Mouse (Mus musculus) kidney, postnatal 0 days (tissue): ENCODE data around the gene Usp46. TPM values are rescaled to one million over a fixed set of nuclear protein-coding genes. Genes with fewer than 3 reads are reported as not detected.
A peak's percentile ranks its signal among the peaks of the same experiment; 100 is the strongest.

Experiments used
- ATAC-seq: fragments of 200-750 bp; cut with Nextera tagmentation; replicated peaks from 2 replicates; pipeline ENCODE4 v1.8.0; 2017; ENCODE audit warnings: low read depth, moderate number of reproducible peaks, moderate TSS enrichment, moderate library complexity; ENCODE audit not compliant: low FRiP score
- DNase-seq: peaks from one replicate; pipeline ENCODE4 v3.0.0-alpha.2; 2016; ENCODE audit warnings: low spot score
- H3K27ac ChIP-seq: fragments of 300-500 bp; sonication (generic); 2 replicates; pipeline ENCODE4 v1.5.1; 2014; ENCODE audit warnings: mild to moderate bottlenecking
- H3K27me3 ChIP-seq: fragments of 300-500 bp; sonication (generic); 2 replicates; pipeline ENCODE4 v1.6.1; 2014; ENCODE audit warnings: low read length, mixed read lengths; ENCODE audit not compliant: insufficient read depth
- H3K36me3 ChIP-seq: fragments of 300-500 bp; sonication (generic); 2 replicates; pipeline ENCODE4 v1.6.1; 2014; ENCODE audit warnings: low read length, mixed read lengths; ENCODE audit not compliant: insufficient read depth
- H3K4me1 ChIP-seq: fragments of 300-500 bp; sonication (generic); replicated peaks from 2 replicates; pipeline ENCODE4 v1.6.1; 2014; ENCODE audit warnings: antibody characterized with exemption, low read length, mixed read lengths; ENCODE audit not compliant: insufficient read depth
- H3K4me2 ChIP-seq: fragments of 300-500 bp; sonication (generic); 2 replicates; pipeline ENCODE4 v1.6.1; 2014; ENCODE audit warnings: mild to moderate bottlenecking, low read length, moderate library complexity, mixed read lengths
- H3K4me3 ChIP-seq: fragments of 300-500 bp; sonication (generic); replicated peaks from 2 replicates; pipeline ENCODE4 v1.5.1; 2014; ENCODE audit warnings: low read depth, low read length
- H3K9ac ChIP-seq: fragments of 300-500 bp; sonication (generic); 2 replicates; pipeline ENCODE4 v1.6.1; 2014; ENCODE audit warnings: low read depth, low read length
- H3K9me3 ChIP-seq: fragments of 300-500 bp; sonication (generic); replicated peaks from 2 replicates; pipeline ENCODE4 v1.6.1; 2016; ENCODE audit warnings: low read length, inconsistent platforms, mixed read lengths
- CTCF ChIP-seq: IDR thresholded peaks from 2 replicates; pipeline ENCODE4 v1.5.1; 2016; ENCODE audit warnings: antibody characterized with exemption, low read depth, mild to moderate bottlenecking, moderate library complexity
- WGBS: fragments of 180-500 bp; shearing (Covaris S2); extraction: QIAGEN DNeasy Blood & Tissue Kit; methylation state at CpG from one replicate; pipeline ENCODE4 v1.1.7; 2014; 5-methylcytosine and 5-hydroxymethylcytosine counted together
- polyA plus RNA-seq: library from polyadenylated mRNA; unstranded; fragments of >200 nt; fragmentation: Nextera tagmentation; extraction: Ambion mirVana; gene quantifications from 2 replicates; pipeline ENCODE4 v1.2.1, GENCODE M21; 2015

The Usp46 gene
- polyA plus RNA-seq, 1 experiment from 2014 or later = 21.3 TPM

DNA sequence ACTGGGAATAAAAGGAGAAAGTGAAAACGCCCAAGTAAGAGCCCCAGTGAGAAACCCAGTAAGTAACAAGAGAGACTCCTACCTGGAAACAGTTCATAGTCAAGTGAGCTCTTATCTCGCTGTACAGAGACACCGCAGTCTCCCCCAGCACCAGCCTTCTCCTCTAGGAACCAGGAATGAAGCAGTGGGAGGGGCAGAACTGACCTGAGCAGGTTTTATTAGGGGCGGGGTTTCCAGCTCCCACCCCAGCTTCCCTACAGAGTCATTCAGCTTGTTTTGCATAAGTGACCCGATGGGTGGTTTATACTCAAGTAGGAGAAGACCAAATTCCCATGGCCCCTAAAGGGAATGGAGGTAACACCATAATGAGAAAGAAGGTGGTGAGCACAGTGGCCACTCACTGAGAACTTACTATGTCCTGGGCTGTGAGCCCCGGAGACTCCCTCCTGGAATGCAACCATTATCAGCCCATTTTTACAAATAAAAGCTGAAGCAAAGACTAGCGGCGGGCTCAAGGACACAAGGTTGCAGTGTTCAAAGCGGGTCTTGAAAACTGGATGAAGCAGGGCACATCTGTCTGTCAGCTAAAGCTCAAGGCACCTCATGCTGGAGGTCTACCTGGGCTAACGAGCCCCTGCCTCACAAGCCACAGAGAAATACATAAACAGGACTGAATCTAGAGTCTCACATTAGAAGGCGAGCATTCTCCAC lies 2.5 kb downstream of the Usp46 start:
- DNase-seq = no peak
- H3K4me1 ChIP-seq = peaks cover 29% of the 10 kb centered on the region
- no peak for ATAC-seq

GRCm38 (mm10) chr5:74064844-74065243 lies 3.4 kb downstream of the Usp46 start:
- WGBS = 70% methylated on average over 7 of the region's 7 CpGs
- H3K36me3 ChIP-seq = no peaks in the 10 kb centered on the region
- H3K9me3 ChIP-seq = no peaks in the 10 kb centered on the region
- TF ChIP-seq CTCF = no peak
- DNase-seq = no peak
- ATAC-seq = no peak
- H3K4me3 ChIP-seq = no peak overlapping the region
- no peak overlapping the region for H3K9ac ChIP-seq
- H3K4me1 ChIP-seq = peaks cover 29% of the 10 kb centered on the region
- peak overlapping the region; percentile 86 for H3K4me2 ChIP-seq
- H3K27ac ChIP-seq = no peak overlapping the region
- H3K27me3 ChIP-seq = no peaks in the 10 kb centered on the region

More for the DNA sequence above, 2.5 kb downstream of the Usp46 start:
- 42% methylated on average over 11 of the region's 11 CpGs for WGBS
- no peaks in the 10 kb centered on the region for H3K27me3 ChIP-seq
- no peak for TF ChIP-seq CTCF
- H3K4me2 ChIP-seq = peak overlapping the region; percentile 86
- no peak overlapping the region for H3K9ac ChIP-seq
- no peaks in the 10 kb centered on the region for H3K36me3 ChIP-seq
- peak overlapping the region; percentile 98 for H3K27ac ChIP-seq
- H3K4me3 ChIP-seq = no peak overlapping the region
- no peaks in the 10 kb centered on the region for H3K9me3 ChIP-seq

GRCm38 (mm10) chr5:74063226-74063747 lies 4.9 kb downstream of the Usp46 start:
- Histone ChIP-seq H3K9me3 (no peaks in the 10 kb centered on the region), H3K4me2 (no peak overlapping the region), H3K36me3 (no peaks in the 10 kb centered on the region), H3K4me1 (peaks cover 25% of the 10 kb centered on the region), H3K4me3 (no peak overlapping the region), H3K27me3 (no peaks in the 10 kb centered on the region), H3K27ac (no peak overlapping the region), H3K9ac (no peak overlapping the region)
- WGBS = 75% methylated on average over 5 of the region's 5 CpGs
- DNase-seq (no peak), ATAC-seq (no peak)
- no peak for TF ChIP-seq CTCF

- Histone ChIP-seq H3K36me3 (no peaks in the 10 kb centered on the region), H3K9me3 (no peaks in the 10 kb centered on the region), H3K27ac (no peak overlapping the region), H3K27me3 (no peaks in the 10 kb centered on the region), H3K9ac (no peak overlapping the region), H3K4me3 (no peak overlapping the region), H3K4me1 (peaks cover 25% of the 10 kb centered on the region), H3K4me2 (no peak overlapping the region)
- DNase-seq (no peak), ATAC-seq (no peak)
- 93% methylated on average over 6 of the region's 7 CpGs for WGBS
- TF ChIP-seq CTCF = no peak
Observed at GRCm38 (mm10) chr5:74062266-74062665, 6.0 kb downstream of the Usp46 start.

DNA sequence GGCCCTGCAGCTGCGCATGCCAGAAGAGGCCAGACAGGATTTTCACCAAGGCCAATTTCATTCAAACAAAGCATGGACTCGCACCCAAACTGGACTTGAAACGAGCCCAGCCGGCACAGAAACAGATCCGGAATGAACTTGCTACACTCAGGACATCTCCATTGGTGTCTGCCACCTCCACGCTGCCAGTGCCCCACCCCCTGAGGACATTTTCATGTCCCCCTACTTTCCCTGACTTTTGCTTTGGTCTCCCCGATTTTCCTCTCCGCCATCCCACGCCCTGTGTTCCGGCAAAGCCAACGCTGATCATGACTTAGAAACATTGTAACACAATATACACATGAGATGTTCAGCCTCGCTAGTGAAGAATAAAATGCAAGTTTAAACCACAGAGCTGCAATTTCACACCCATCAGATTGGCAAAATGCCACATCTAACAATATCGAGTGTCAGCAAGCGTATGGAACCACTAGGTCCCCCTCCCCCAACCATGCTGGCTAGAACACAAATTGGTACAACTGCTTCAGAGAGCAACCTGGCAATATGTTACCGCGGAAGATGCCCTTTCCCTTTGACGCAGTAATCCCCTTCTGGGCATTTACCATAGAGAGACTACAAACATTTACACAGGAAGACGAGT lies 6.7 kb downstream of the Usp46 start:
- no peak for TF ChIP-seq CTCF
- H3K27me3 ChIP-seq = no peaks in the 10 kb centered on the region
- H3K4me3 ChIP-seq = no peak overlapping the region
- no peak for ATAC-seq
- H3K36me3 ChIP-seq = no peaks in the 10 kb centered on the region
- H3K4me2 ChIP-seq = no peak overlapping the region
- WGBS = 68% methylated on average over 18 of the region's 18 CpGs
- peaks cover 21% of the 10 kb centered on the region for H3K4me1 ChIP-seq
- no peak for DNase-seq
- no peaks in the 10 kb centered on the region for H3K9me3 ChIP-seq
- H3K9ac ChIP-seq = no peak overlapping the region
- H3K27ac ChIP-seq = no peak overlapping the region

GRCm38 (mm10) chr5:74052171-74052909 lies 15.9 kb downstream of the Usp46 start:
- H3K27ac ChIP-seq = peak overlapping the region; percentile 38
- H3K9ac ChIP-seq = no peak overlapping the region
- 49% methylated on average over 15 of the region's 15 CpGs for WGBS
- no peaks in the 10 kb centered on the region for H3K27me3 ChIP-seq
- H3K36me3 ChIP-seq = no peaks in the 10 kb centered on the region
- peaks cover 13% of the 10 kb centered on the region; the same call in 1 of the 2 replicates for H3K4me1 ChIP-seq
- no peak overlapping the region for H3K4me2 ChIP-seq
- TF ChIP-seq CTCF = no peak
- no peaks in the 10 kb centered on the region for H3K9me3 ChIP-seq
- H3K4me3 ChIP-seq = no peak overlapping the region
- peak; percentile 47 for DNase-seq
- no peak; the same call in 1 of the 2 replicates for ATAC-seq
